Mouse (Mus musculus): Measurements from ENCODE around the gene Tubgcp5. TPM values are rescaled to one million over a fixed set of nuclear protein-coding genes. Genes with fewer than 3 reads are reported as not detected.

Tubgcp5 gene
- polyA plus RNA-seq, 2 experiments = 4.1 to 7.2 TPM

- no peak overlapping the region for H3K4me2 ChIP-seq (ENCODE audit: low read depth)
- H3K4me1 ChIP-seq (replicated peaks; ENCODE audit: control insufficient read depth in 2 of 2, insufficient read depth in 2 of 2, low read length in 1 of 2) = peaks cover 0 to 2% of the 10 kb centered on the region in 2 experiments; a peak in 3 of 4 replicates
- no peak overlapping the region for H3K9ac ChIP-seq (replicated peaks)
- H3K36me3 ChIP-seq (replicated peaks; ENCODE audit: control insufficient read depth, insufficient read depth, low read depth) = no peaks in the 10 kb centered on the region
- no peak overlapping the region for H3K4me3 ChIP-seq (ENCODE audit: insufficient read depth in 1 of 2, low read depth in 2 of 2, low read length in 2 of 2)
- ATAC-seq (ENCODE audit: insufficient read depth) (no peak), DNase-seq (ENCODE audit: low read depth in 3 of 3, low spot score in 3 of 3) (no peak)
- H3K27ac ChIP-seq = no peak overlapping the region
- 64% methylated on average over 9 of the region's 9 CpGs for WGBS (ENCODE audit: insufficient replicate concordance)
- H3K9me3 ChIP-seq (ENCODE audit: control insufficient read depth, low read length) = no peaks in the 10 kb centered on the region
- TF ChIP-seq EP300 (IDR thresholded peaks at IDR 0.05; ENCODE audit: low read depth) = no peak
- TF ChIP-seq CTCF (IDR thresholded peaks at IDR 0.05; ENCODE audit: low read depth) = no peak
- no peaks in the 10 kb centered on the region; the same call in 1 of the 2 replicates for H3K27me3 ChIP-seq (ENCODE audit: control insufficient read depth, insufficient read depth, low read length)
Observed at GRCm38 (mm10) chr7:55846606-55847312, 52.8 kb downstream of the Tubgcp5 start.

GRCm38 (mm10) chr7:55849948-55850571, 56.1 kb downstream of the Tubgcp5 start:
- H3K27ac ChIP-seq = no peak overlapping the region
- WGBS (ENCODE audit: insufficient replicate concordance) = 71% methylated on average over 14 of the region's 14 CpGs
- H3K4me3 ChIP-seq (ENCODE audit: insufficient read depth in 1 of 2, low read depth in 2 of 2, low read length in 2 of 2) = no peak overlapping the region
- H3K4me2 ChIP-seq (ENCODE audit: low read depth) = no peak overlapping the region
- H3K27me3 ChIP-seq (ENCODE audit: control insufficient read depth, insufficient read depth, low read length) = no peaks in the 10 kb centered on the region
- ATAC-seq (ENCODE audit: insufficient read depth) = no peak
- H3K9me3 ChIP-seq (ENCODE audit: control insufficient read depth, low read length) = no peaks in the 10 kb centered on the region
- H3K4me1 ChIP-seq (replicated peaks; ENCODE audit: control insufficient read depth in 2 of 2, insufficient read depth in 2 of 2, low read length in 1 of 2) = peaks cover 0 to 2% of the 10 kb centered on the region in 2 experiments; a peak in 2 of 4 replicates
- no peak for TF ChIP-seq CTCF (IDR thresholded peaks at IDR 0.05; ENCODE audit: low read depth)
- TF ChIP-seq EP300 (IDR thresholded peaks at IDR 0.05; ENCODE audit: low read depth) = no peak
- no peak for DNase-seq (ENCODE audit: low read depth in 3 of 3, low spot score in 3 of 3)
- H3K9ac ChIP-seq (replicated peaks) = no peak overlapping the region
- no peaks in the 10 kb centered on the region for H3K36me3 ChIP-seq (replicated peaks; ENCODE audit: control insufficient read depth, insufficient read depth, low read depth)

DNA sequence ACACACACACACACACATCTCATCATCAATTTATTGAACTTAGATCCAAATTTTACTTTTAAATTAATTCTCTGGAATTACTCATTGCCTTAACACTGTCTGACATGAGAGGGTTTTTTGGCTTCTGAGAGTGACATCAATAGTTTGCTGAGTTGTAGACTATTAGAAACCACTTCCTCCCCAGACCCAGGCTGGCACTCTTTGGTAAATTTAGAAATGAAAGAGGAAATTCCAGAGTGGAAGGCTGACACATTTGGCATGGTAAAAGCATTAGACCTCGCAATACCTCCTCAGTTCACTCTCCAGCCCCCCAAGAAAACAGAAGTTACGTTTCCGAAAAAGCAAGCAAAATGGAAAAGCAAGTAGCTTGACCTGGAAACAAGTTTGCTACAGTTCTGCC, 58.8 kb downstream of the Tubgcp5 start:
- no peak overlapping the region for H3K4me3 ChIP-seq (ENCODE audit: insufficient read depth in 1 of 2, low read depth in 2 of 2, low read length in 2 of 2)
- ATAC-seq (ENCODE audit: insufficient read depth) (no peak), DNase-seq (ENCODE audit: low read depth in 3 of 3, low spot score in 3 of 3) (no peak)
- TF ChIP-seq CTCF (IDR thresholded peaks at IDR 0.05; ENCODE audit: low read depth) (no peak), EP300 (IDR thresholded peaks at IDR 0.05; ENCODE audit: low read depth) (no peak)
- H3K27me3 ChIP-seq (ENCODE audit: control insufficient read depth, insufficient read depth, low read length) = no peaks in the 10 kb centered on the region
- peaks cover 0 to 2% of the 10 kb centered on the region in 2 experiments; a peak in 2 of 4 replicates for H3K4me1 ChIP-seq (replicated peaks; ENCODE audit: control insufficient read depth in 2 of 2, insufficient read depth in 2 of 2, low read length in 1 of 2)
- WGBS (ENCODE audit: insufficient replicate concordance) = 35% methylated on average over 3 of the region's 3 CpGs
- H3K9ac ChIP-seq (replicated peaks) = no peak overlapping the region
- H3K4me2 ChIP-seq (ENCODE audit: low read depth) = no peak overlapping the region
- H3K36me3 ChIP-seq (replicated peaks; ENCODE audit: control insufficient read depth, insufficient read depth, low read depth) = no peaks in the 10 kb centered on the region
- H3K9me3 ChIP-seq (ENCODE audit: control insufficient read depth, low read length) = no peaks in the 10 kb centered on the region
- no peak overlapping the region for H3K27ac ChIP-seq

DNA sequence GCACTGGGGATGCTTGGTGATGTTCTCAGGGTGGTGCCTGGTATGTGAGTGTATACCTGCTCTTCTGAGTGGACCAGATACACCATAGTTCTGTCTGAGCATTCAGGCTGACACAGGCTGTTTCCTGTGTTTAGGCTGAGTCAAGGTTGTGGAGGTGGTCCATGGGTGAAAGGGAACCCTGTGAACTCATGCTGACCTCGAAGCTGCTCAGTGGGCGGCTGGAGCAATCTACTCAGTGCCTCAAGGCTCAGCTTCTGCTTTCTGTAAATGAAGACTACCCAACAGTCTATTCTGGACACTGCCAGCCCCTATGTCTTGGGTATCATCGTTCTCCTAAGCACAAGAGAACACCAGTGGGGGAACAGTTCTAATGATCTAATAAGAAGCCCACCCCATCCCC, 61.6 kb downstream of the Tubgcp5 start:
- TF ChIP-seq CTCF (IDR thresholded peaks at IDR 0.05; ENCODE audit: low read depth) = no peak
- no peak for TF ChIP-seq EP300 (IDR thresholded peaks at IDR 0.05; ENCODE audit: low read depth)
- H3K36me3 ChIP-seq (replicated peaks; ENCODE audit: control insufficient read depth, insufficient read depth, low read depth) = no peaks in the 10 kb centered on the region
- H3K4me1 ChIP-seq (replicated peaks; ENCODE audit: control insufficient read depth in 2 of 2, insufficient read depth in 2 of 2, low read length in 1 of 2) = peaks cover 0 to 8% of the 10 kb centered on the region in 2 experiments; a peak in 2 of 4 replicates
- H3K27me3 ChIP-seq (ENCODE audit: control insufficient read depth, insufficient read depth, low read length) = no peaks in the 10 kb centered on the region
- H3K4me2 ChIP-seq (ENCODE audit: low read depth) = no peak overlapping the region
- no peak overlapping the region for H3K9ac ChIP-seq (replicated peaks)
- H3K4me3 ChIP-seq (ENCODE audit: insufficient read depth in 1 of 2, low read depth in 2 of 2, low read length in 2 of 2) = no peak overlapping the region
- DNase-seq (ENCODE audit: low read depth in 3 of 3, low spot score in 3 of 3) = no peak
- H3K9me3 ChIP-seq (ENCODE audit: control insufficient read depth, low read length) = no peaks in the 10 kb centered on the region
- WGBS (ENCODE audit: insufficient replicate concordance) = 42% methylated on average over 3 of the region's 3 CpGs
- H3K27ac ChIP-seq = no peak overlapping the region
- ATAC-seq (ENCODE audit: insufficient read depth) = no peak

GRCm38 (mm10) chr7:55856741-55857140, 62.8 kb downstream of the Tubgcp5 start:
- Histone ChIP-seq H3K4me1 (replicated peaks; ENCODE audit: control insufficient read depth in 2 of 2, insufficient read depth in 2 of 2, low read length in 1 of 2) (peaks cover 0 to 8% of the 10 kb centered on the region in 2 experiments; a peak in 2 of 4 replicates), H3K36me3 (replicated peaks; ENCODE audit: control insufficient read depth, insufficient read depth, low read depth) (no peaks in the 10 kb centered on the region), H3K27ac (no peak overlapping the region), H3K9me3 (ENCODE audit: control insufficient read depth, low read length) (no peaks in the 10 kb centered on the region), H3K9ac (replicated peaks) (no peak overlapping the region), H3K27me3 (ENCODE audit: control insufficient read depth, insufficient read depth, low read length) (no peaks in the 10 kb centered on the region), H3K4me2 (ENCODE audit: low read depth) (no peak overlapping the region), H3K4me3 (ENCODE audit: insufficient read depth in 1 of 2, low read depth in 2 of 2, low read length in 2 of 2) (no peak overlapping the region)
- TF ChIP-seq EP300 (IDR thresholded peaks at IDR 0.05; ENCODE audit: low read depth) = no peak
- no peak for TF ChIP-seq CTCF (IDR thresholded peaks at IDR 0.05; ENCODE audit: low read depth)
- 78% methylated on average over 4 of the region's 4 CpGs for WGBS (ENCODE audit: insufficient replicate concordance)
- no peak for ATAC-seq (ENCODE audit: insufficient read depth)
- DNase-seq (ENCODE audit: low read depth in 3 of 3, low spot score in 3 of 3) = no peak
